Comparison of ENCODE assay signal across 17 mouse cellular contexts in the genomic region with DNA sequence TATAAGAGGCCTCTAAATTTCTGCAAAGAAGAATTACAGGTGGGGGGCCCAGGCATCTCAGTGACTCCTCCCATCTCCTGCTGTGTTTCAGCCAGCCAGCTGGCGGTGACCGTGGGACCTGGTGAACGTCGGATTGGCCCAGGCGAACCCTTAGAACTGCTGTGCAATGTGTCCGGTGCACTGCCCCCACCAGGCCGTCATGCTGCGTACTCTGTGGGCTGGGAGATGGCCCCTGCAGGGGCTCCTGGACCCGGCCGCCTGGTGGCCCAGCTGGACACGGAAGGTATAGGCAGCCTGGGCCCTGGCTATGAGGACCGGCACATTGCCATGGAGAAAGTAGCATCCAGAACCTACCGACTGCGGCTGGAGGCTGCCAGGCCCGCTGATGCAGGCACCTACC. TPM values are rescaled to one million over a fixed set of nuclear protein-coding genes. Genes with fewer than 3 reads are reported as not detected.
DNase-seq lines count a peak whose midpoint lies in the region; ATAC-seq and TF ChIP-seq lines count a peak whose summit lies in the region.
"Had no signal": no experiment of that assay in that cellular context is flagged by ENCODE, and none has a peak within 500 bp of the region (broad histone marks: within the 10 kb centered on the region; RNA-seq: fewer than 3 reads in every experiment).

No protein-coding gene starts in this region.

- H3K9me3 ChIP-seq in hindbrain, embryonic 10.5 days = no peaks in the 10 kb centered on the region
- no peaks in the 10 kb centered on the region for H3K9me3 ChIP-seq in hindbrain, embryonic 14.5 days (ENCODE audit: control insufficient read depth, low read length)
- no peaks in the 10 kb centered on the region for H3K9me3 ChIP-seq in ES-Bruce4 (replicated peaks; ENCODE audit: control insufficient read depth, insufficient read depth, low read length, poor library complexity, severe bottlenecking)
- H3K9me3 ChIP-seq in forebrain, embryonic 15.5 days = no peaks in the 10 kb centered on the region
- H3K9me3 ChIP-seq: heart, embryonic 15.5 days had no signal

- WGBS in hindbrain, embryonic 10.5 days = 50% methylated on average over 15 of the region's 15 CpGs
- 51% methylated on average over 15 of the region's 15 CpGs for WGBS in hindbrain, embryonic 14.5 days
- 8% methylated on average over 15 of the region's 15 CpGs for WGBS in cerebellum, adult 2 months
- 55% methylated on average over 15 of the region's 15 CpGs for WGBS in forebrain, embryonic 15.5 days

- H3K27me3 ChIP-seq in hindbrain, embryonic 10.5 days (ENCODE audit: insufficient read depth, poor library complexity, severe bottlenecking) = peaks cover 39% of the 10 kb centered on the region
- H3K27me3 ChIP-seq in hindbrain, embryonic 14.5 days (ENCODE audit: control insufficient read depth, insufficient read depth, low read length) = no peaks in the 10 kb centered on the region
- H3K27me3 ChIP-seq in ES-Bruce4 (ENCODE audit: control insufficient read depth, insufficient read depth, low read length, poor library complexity, severe bottlenecking) = no peaks in the 10 kb centered on the region
- H3K27me3 ChIP-seq in cerebellum, adult 2 months (ENCODE audit: control insufficient read depth, insufficient read depth, low read length) = no peaks in the 10 kb centered on the region
- H3K27me3 ChIP-seq in forebrain, embryonic 15.5 days = no peaks in the 10 kb centered on the region

- H3K36me3 ChIP-seq in hindbrain, embryonic 10.5 days = peaks cover 54% of the 10 kb centered on the region
- H3K36me3 ChIP-seq in hindbrain, embryonic 14.5 days (replicated peaks; ENCODE audit: control insufficient read depth, insufficient read depth) = 0 out of 2 replicates have a peak, but pooled peaks cover 8% of the 10 kb centered on the region
- no peaks in the 10 kb centered on the region for H3K36me3 ChIP-seq in ES-Bruce4 (ENCODE audit: control insufficient read depth, insufficient read depth, low read length, poor library complexity, severe bottlenecking)
- H3K36me3 ChIP-seq in forebrain, embryonic 15.5 days = peaks cover 6% of the 10 kb centered on the region; the same call in 1 of the 2 replicates
- H3K36me3 ChIP-seq: heart, embryonic 15.5 days had no signal

- ATAC-seq in hindbrain, embryonic 14.5 days (ENCODE audit: low FRiP score) = no peak
- no peak for ATAC-seq in forebrain, embryonic 15.5 days (replicated peaks)

- H3K4me1 ChIP-seq in hindbrain, embryonic 10.5 days (replicated peaks) = peaks cover 90% of the 10 kb centered on the region
- H3K4me1 ChIP-seq in hindbrain, embryonic 14.5 days (replicated peaks; ENCODE audit: control insufficient read depth, insufficient read depth, low read length) = peaks cover 31% of the 10 kb centered on the region; the same call in 1 of the 2 replicates
- peaks cover 7% of the 10 kb centered on the region for H3K4me1 ChIP-seq in ES-Bruce4 (ENCODE audit: control insufficient read depth, insufficient read depth, low read length)
- H3K4me1 ChIP-seq in cerebellum, adult 2 months (ENCODE audit: control insufficient read depth, insufficient read depth, low read length) = peaks cover 65% of the 10 kb centered on the region
- H3K4me1 ChIP-seq in forebrain, embryonic 15.5 days = peaks cover 71% of the 10 kb centered on the region

- H3K9ac ChIP-seq in hindbrain, embryonic 14.5 days = no peak overlapping the region
- H3K9ac ChIP-seq in ES-Bruce4 (ENCODE audit: low read depth, poor library complexity, severe bottlenecking) = no peak overlapping the region
- no peak overlapping the region for H3K9ac ChIP-seq in forebrain, embryonic 15.5 days (replicated peaks)
- H3K9ac ChIP-seq: heart, embryonic 15.5 days; liver, embryonic 14.5 days had no signal

- H3K4me2 ChIP-seq in hindbrain, embryonic 14.5 days (replicated peaks) = no peak overlapping the region
- H3K4me2 ChIP-seq in forebrain, embryonic 15.5 days (replicated peaks) = no peak overlapping the region
- H3K4me2 ChIP-seq: heart, embryonic 15.5 days had no signal

- peak; percentile 19 for TF ChIP-seq CTCF in ES-Bruce4 (IDR thresholded peaks at IDR 0.05; ENCODE audit: low read depth, low read length)
- TF ChIP-seq CTCF in cerebellum, adult 2 months (IDR thresholded peaks at IDR 0.05; ENCODE audit: borderline replicate concordance, insufficient read depth, low read depth, low read length) = no peak

- H3K4me3 ChIP-seq in hindbrain, embryonic 10.5 days = no peak overlapping the region
- no peak overlapping the region for H3K4me3 ChIP-seq in hindbrain, embryonic 14.5 days (replicated peaks; ENCODE audit: low read length)
- H3K4me3 ChIP-seq in ES-Bruce4 (ENCODE audit: low read depth, low read length) = no peak overlapping the region
- H3K4me3 ChIP-seq in cerebellum, adult 2 months (replicated peaks; ENCODE audit: insufficient read depth, low read depth, low read length) = no peak overlapping the region
- no peak overlapping the region for H3K4me3 ChIP-seq in forebrain, embryonic 15.5 days
- H3K4me3 ChIP-seq: gastrocnemius, adult 2 months; heart, embryonic 15.5 days had no signal

- no peak for TF ChIP-seq EP300 in ES-Bruce4 (IDR thresholded peaks at IDR 0.05; ENCODE audit: insufficient read depth, low read depth, low read length)

- no peak for TF ChIP-seq POLR2A in ES-Bruce4 (IDR thresholded peaks at IDR 0.05; ENCODE audit: insufficient read depth, low read length)
- TF ChIP-seq POLR2A in cerebellum, adult 2 months (IDR thresholded peaks at IDR 0.05; ENCODE audit: borderline replicate concordance, insufficient read depth, low read length) = 0 out of 2 replicates have a peak, but pooled peaks have one; percentile 4

- H3K27ac ChIP-seq in hindbrain, embryonic 10.5 days = peak overlapping the region; percentile 78
- no peak overlapping the region for H3K27ac ChIP-seq in hindbrain, embryonic 14.5 days
- H3K27ac ChIP-seq in ES-Bruce4 (ENCODE audit: insufficient read depth, low read length) = no peak overlapping the region
- peak overlapping the region; percentile 84 for H3K27ac ChIP-seq in cerebellum, adult 2 months (ENCODE audit: insufficient read depth, low read length)
- peak overlapping the region; percentile 39; the same call in 1 of the 2 replicates for H3K27ac ChIP-seq in forebrain, embryonic 15.5 days (replicated peaks)
- H3K27ac ChIP-seq: gastrocnemius, adult 2 months; heart, embryonic 15.5 days; liver, embryonic 14.5 days had no signal

- DNase-seq in hindbrain, embryonic 10.5 days (ENCODE audit: low spot score) = no peak
- no peak for DNase-seq in hindbrain, embryonic 14.5 days (ENCODE audit: low spot score)
- peak; percentile 69 to 74 for DNase-seq in cerebellum, adult 2 months
- no peak for DNase-seq in urinary bladder, postnatal 36 days (ENCODE audit: low spot score in 2 of 2)
- DNase-seq in spleen, adult 18-20 months = no peak
- DNase-seq in adrenal gland, postnatal 4 days (ENCODE audit: low spot score in 2 of 2) = no peak
- DNase-seq: adrenal gland, postnatal 14 days; kidney, postnatal 36 days; retina, postnatal 1 day had no signal

RNA-seq across cellular contexts. Expression of gene Kcnj9, which starts 11.2 kb away (rescaled TPM):
- polyA plus RNA-seq in hindbrain, embryonic 10.5 days (2016; fragmentation: Nextera tagmentation; extraction: Ambion mirVana) = 0.11 and 0.71 TPM in 2 replicates
- polyA plus RNA-seq in hindbrain, embryonic 14.5 days (2014; fragmentation: Nextera tagmentation; extraction: Ambion mirVana) = 1.7 and 2.1 TPM in 2 replicates
- polyA plus RNA-seq in ES-Bruce4 (2011; ENCODE audit: insufficient read depth, insufficient read length, low read depth, missing spikeins) = not detected in 2 replicates
- 116 and 130 TPM in 2 replicates for polyA plus RNA-seq in cerebellum, adult 2 months (2012; rRNA removed)
- 3.4 and 3.5 TPM in 2 replicates for polyA plus RNA-seq in forebrain, embryonic 15.5 days (2015; fragmentation: Nextera tagmentation; extraction: Ambion mirVana)
- total RNA-seq in adrenal gland, postnatal 4 days (2021) = under 1 TPM; 0.11 to 0.20 TPM
- total RNA-seq: common myeloid progenitor, adult 5-6 weeks; gastrocnemius, adult 2 months had no signal
- polyA plus RNA-seq: heart, embryonic 15.5 days; intestine, embryonic 14.5 days; stomach, embryonic 16.5 days had no signal

RNA-seq across cellular contexts. Expression of gene Atp1a2, which starts 20.1 kb away (rescaled TPM):
- 2.1 and 2.3 TPM in 2 replicates for polyA plus RNA-seq in hindbrain, embryonic 10.5 days (2016; fragmentation: Nextera tagmentation; extraction: Ambion mirVana)
- polyA plus RNA-seq in hindbrain, embryonic 14.5 days (2014; fragmentation: Nextera tagmentation; extraction: Ambion mirVana) = 27.9 and 29.5 TPM in 2 replicates
- 2.1 and 2.6 TPM in 2 replicates for polyA plus RNA-seq in ES-Bruce4 (2011; ENCODE audit: insufficient read depth, insufficient read length, low read depth, missing spikeins)
- polyA plus RNA-seq in cerebellum, adult 2 months (2012; rRNA removed) = 535 and 584 TPM in 2 replicates
- 32.2 and 33.1 TPM in 2 replicates for polyA plus RNA-seq in forebrain, embryonic 15.5 days (2015; fragmentation: Nextera tagmentation; extraction: Ambion mirVana)
- total RNA-seq in adrenal gland, postnatal 4 days (2021) = 10 to 100 TPM; 50.9 to 70.2 TPM
- total RNA-seq: common myeloid progenitor, adult 5-6 weeks had no signal

RNA-seq across cellular contexts. Expression of gene Kcnj10, which starts 23.1 kb away (rescaled TPM):
- 0.31 and 0.77 TPM in 2 replicates for polyA plus RNA-seq in hindbrain, embryonic 10.5 days (2016; fragmentation: Nextera tagmentation; extraction: Ambion mirVana)
- polyA plus RNA-seq in hindbrain, embryonic 14.5 days (2014; fragmentation: Nextera tagmentation; extraction: Ambion mirVana) = 2.8 and 3.5 TPM in 2 replicates
- 1.0 and 1.3 TPM in 2 replicates for polyA plus RNA-seq in ES-Bruce4 (2011; ENCODE audit: insufficient read depth, insufficient read length, low read depth, missing spikeins)
- 141 and 174 TPM in 2 replicates for polyA plus RNA-seq in cerebellum, adult 2 months (2012; rRNA removed)
- polyA plus RNA-seq in forebrain, embryonic 15.5 days (2015; fragmentation: Nextera tagmentation; extraction: Ambion mirVana) = 1.7 and 1.9 TPM in 2 replicates
- total RNA-seq in adrenal gland, postnatal 4 days (2021) = 1 to 10 TPM; 1.8 to 4.5 TPM

RNA-seq across cellular contexts. Expression of gene Igsf8, which starts 56.5 kb away (rescaled TPM):
- polyA plus RNA-seq in hindbrain, embryonic 10.5 days (2016; fragmentation: Nextera tagmentation; extraction: Ambion mirVana) = 63.5 and 142 TPM in 2 replicates
- polyA plus RNA-seq in hindbrain, embryonic 14.5 days (2014; fragmentation: Nextera tagmentation; extraction: Ambion mirVana) = 64.7 and 69.0 TPM in 2 replicates
- 35.4 and 35.8 TPM in 2 replicates for polyA plus RNA-seq in ES-Bruce4 (2011; ENCODE audit: insufficient read depth, insufficient read length, low read depth, missing spikeins)
- polyA plus RNA-seq in cerebellum, adult 2 months (2012; rRNA removed) = 254 and 269 TPM in 2 replicates
- polyA plus RNA-seq in forebrain, embryonic 15.5 days (2015; fragmentation: Nextera tagmentation; extraction: Ambion mirVana) = 137 and 162 TPM in 2 replicates
- 10 to 100 TPM; 45.3 to 55.6 TPM for total RNA-seq in adrenal gland, postnatal 4 days (2021)

RNA-seq across cellular contexts. Expression of gene Pigm, which starts 58.4 kb away (rescaled TPM):
- 8.7 and 10.5 TPM in 2 replicates for polyA plus RNA-seq in hindbrain, embryonic 10.5 days (2016; fragmentation: Nextera tagmentation; extraction: Ambion mirVana)
- 5.6 and 5.9 TPM in 2 replicates for polyA plus RNA-seq in hindbrain, embryonic 14.5 days (2014; fragmentation: Nextera tagmentation; extraction: Ambion mirVana)
- polyA plus RNA-seq in ES-Bruce4 (2011; ENCODE audit: insufficient read depth, insufficient read length, low read depth, missing spikeins) = 19.9 and 21.2 TPM in 2 replicates
- 7.5 and 7.9 TPM in 2 replicates for polyA plus RNA-seq in cerebellum, adult 2 months (2012; rRNA removed)
- polyA plus RNA-seq in forebrain, embryonic 15.5 days (2015; fragmentation: Nextera tagmentation; extraction: Ambion mirVana) = 4.7 TPM in 2 replicates
- total RNA-seq in adrenal gland, postnatal 4 days (2021) = 10 to 100 TPM; 18.1 to 19.9 TPM

Comparison
In these comparisons a context has a peak if more than half of its experiments do, and no peak if none do; other contexts are left out.
1. H3K27ac ChIP-seq: peak in hindbrain, embryonic 10.5 days (single experiment), cerebellum, adult 2 months (single experiment) and forebrain, embryonic 15.5 days (single experiment); none in hindbrain, embryonic 14.5 days (single experiment) and ES-Bruce4 (single experiment).
2. DNase-seq: peak in cerebellum, adult 2 months (2 of 2); none in hindbrain, embryonic 10.5 days (single experiment), hindbrain, embryonic 14.5 days (single experiment), urinary bladder, postnatal 36 days (0 of 2), spleen, adult 18-20 months (0 of 2) and adrenal gland, postnatal 4 days (0 of 2).
3. RNA of gene Kcnj9, which starts 11.2 kb away (polyA plus RNA-seq): 116 to 130 TPM in cerebellum, adult 2 months; 3.4 to 3.5 TPM in forebrain, embryonic 15.5 days, 1.7 to 2.1 TPM in hindbrain, embryonic 14.5 days, 0.11 to 0.71 TPM in hindbrain, embryonic 10.5 days and not detected in ES-Bruce4; every median in the first group is over 10 times any median in the second.
4. RNA of gene Atp1a2, which starts 20.1 kb away (polyA plus RNA-seq): 535 to 584 TPM in cerebellum, adult 2 months; 32.2 to 33.1 TPM in forebrain, embryonic 15.5 days, 27.9 to 29.5 TPM in hindbrain, embryonic 14.5 days, 2.1 to 2.3 TPM in hindbrain, embryonic 10.5 days and 2.1 to 2.6 TPM in ES-Bruce4; every median in the first group is over 10 times any median in the second.
5. RNA of gene Kcnj10, which starts 23.1 kb away (polyA plus RNA-seq): 141 to 174 TPM in cerebellum, adult 2 months; 2.8 to 3.5 TPM in hindbrain, embryonic 14.5 days, 1.7 to 1.9 TPM in forebrain, embryonic 15.5 days, 1.0 to 1.3 TPM in ES-Bruce4 and 0.31 to 0.77 TPM in hindbrain, embryonic 10.5 days; every median in the first group is over 10 times any median in the second.